Mouse (Mus musculus) CD4-positive helper T cell, adult 2 months (primary cell): ENCODE measurements around the gene Pold4.

Source experiments
- DNase-seq: peaks from one replicate; pipeline ENCODE4 v3.0.0-alpha.2; 2012; ENCODE audit warnings: low read depth, missing footprints, low spot score

Pold4 gene

GRCm38 (mm10) chr19:4268566-4269361 is 37.1 kb downstream of the Pold4 start, which contains the start of gene Ssh3:
TSS of gene Ssh3 (minus strand) at chr19:4269180.
- DNase-seq: peak; percentile 85

- DNase-seq: no peak
Measured at GRCm38 (mm10) chr19:4270187-4270586, 38.5 kb downstream of the Pold4 start.

- DNase-seq: no peak
Measured at GRCm38 (mm10) chr19:4270972-4271371, 39.3 kb downstream of the Pold4 start.

GRCm38 (mm10) chr19:4279487-4279886 is 47.8 kb downstream of the Pold4 start:
- peak; percentile 41 for DNase-seq

- no peak for DNase-seq
Measured at GRCm38 (mm10) chr19:4280425-4280824, 48.7 kb downstream of the Pold4 start.

GRCm38 (mm10) chr19:4282898-4283553 is 51.3 kb downstream of the Pold4 start, which contains the start of gene Ankrd13d:
TSS of gene Ankrd13d (minus strand) at chr19:4283137.
- DNase-seq: peak; percentile 93
